Mouse (Mus musculus) spleen, adult 10 weeks (tissue): ENCODE results near the gene Gm21698. TPM values are rescaled to one million over a fixed set of nuclear protein-coding genes. Genes with fewer than 3 reads are reported as not detected.

ENCODE experiments used
- polyA plus RNA-seq: library from polyadenylated mRNA; stranded (reverse); fragments of 350-450 nt; fragmentation: Illumina TruSeq; extraction: RNeasy Lipid Tissue Mini Kit (QIAGEN cat#74804); gene quantifications from one replicate; pipeline ENCODE4 v1.2.3, GENCODE M21; 2015; ENCODE audit warnings: low replicate concordance; ENCODE audit not compliant: insufficient read depth

The Gm21698 gene
- polyA plus RNA-seq = not detected

GRCm38 (mm10) chr5:25988550-25988949 lies at the start of gene Gm21698:
Gene Gm21698, minus strand, starts transcription at chr5:25988650.

GRCm38 (mm10) chr5:26022816-26023215 lies 34.4 kb upstream of the Gm21698 start, which contains the start of gene Gm5862:
Gene Gm5862, minus strand, starts transcription at chr5:26022916.

GRCm38 (mm10) chr5:26004698-26005097 lies 16.2 kb upstream of the Gm21698 start, which contains the start of gene Gm1979:
Gene Gm1979, minus strand, starts transcription at chr5:26004798.

GRCm38 (mm10) chr5:25972563-25972962 lies 15.9 kb downstream of the Gm21698 start, which contains the start of gene Gm21680:
Gene Gm21680, minus strand, starts transcription at chr5:25972663.

GRCm38 (mm10) chr5:25954317-25954716 lies 34.1 kb downstream of the Gm21698 start, which contains the start of gene Gm21671:
Gene Gm21671, minus strand, starts transcription at chr5:25954417.

GRCm38 (mm10) chr5:25942281-25942680 lies 46.2 kb downstream of the Gm21698 start, which contains the start of gene Gm21663:
Gene Gm21663, minus strand, starts transcription at chr5:25942381.

Other genes starting within 250 kb of the Gm21698 start
- gene Actr3b, start 228.7 kb downstream of the Gm21698 start, polyA plus RNA-seq = 2.5 TPM
- not detected for gene Gm21663, start 46.3 kb downstream of the Gm21698 start, polyA plus RNA-seq
- not detected for gene Gm21671, start 34.2 kb downstream of the Gm21698 start, polyA plus RNA-seq
- gene Gm21680, start 16.0 kb downstream of the Gm21698 start, polyA plus RNA-seq = not detected
- gene Gm1979, start 16.1 kb upstream of the Gm21698 start, polyA plus RNA-seq = not detected
- not detected for gene Gm5862, start 34.3 kb upstream of the Gm21698 start, polyA plus RNA-seq
- not detected for gene Speer4a, start 50.9 kb upstream of the Gm21698 start, polyA plus RNA-seq
- gene Gm7347, start 69.9 kb upstream of the Gm21698 start, polyA plus RNA-seq = not detected
- not detected for gene Gm10471, start 100.6 kb upstream of the Gm21698 start, polyA plus RNA-seq
- gene 5031410I06Rik, start 116.7 kb upstream of the Gm21698 start, polyA plus RNA-seq = not detected
- not detected for gene Gm10220, start 132.8 kb upstream of the Gm21698 start, polyA plus RNA-seq